Mouse (Mus musculus): ENCODE results near the gene Aff1. TPM values are rescaled to one million over a fixed set of nuclear protein-coding genes. Genes with fewer than 3 reads are reported as not detected.

Aff1 gene
- polyA plus RNA-seq, 1 experiment: 7.5 TPM

DNA sequence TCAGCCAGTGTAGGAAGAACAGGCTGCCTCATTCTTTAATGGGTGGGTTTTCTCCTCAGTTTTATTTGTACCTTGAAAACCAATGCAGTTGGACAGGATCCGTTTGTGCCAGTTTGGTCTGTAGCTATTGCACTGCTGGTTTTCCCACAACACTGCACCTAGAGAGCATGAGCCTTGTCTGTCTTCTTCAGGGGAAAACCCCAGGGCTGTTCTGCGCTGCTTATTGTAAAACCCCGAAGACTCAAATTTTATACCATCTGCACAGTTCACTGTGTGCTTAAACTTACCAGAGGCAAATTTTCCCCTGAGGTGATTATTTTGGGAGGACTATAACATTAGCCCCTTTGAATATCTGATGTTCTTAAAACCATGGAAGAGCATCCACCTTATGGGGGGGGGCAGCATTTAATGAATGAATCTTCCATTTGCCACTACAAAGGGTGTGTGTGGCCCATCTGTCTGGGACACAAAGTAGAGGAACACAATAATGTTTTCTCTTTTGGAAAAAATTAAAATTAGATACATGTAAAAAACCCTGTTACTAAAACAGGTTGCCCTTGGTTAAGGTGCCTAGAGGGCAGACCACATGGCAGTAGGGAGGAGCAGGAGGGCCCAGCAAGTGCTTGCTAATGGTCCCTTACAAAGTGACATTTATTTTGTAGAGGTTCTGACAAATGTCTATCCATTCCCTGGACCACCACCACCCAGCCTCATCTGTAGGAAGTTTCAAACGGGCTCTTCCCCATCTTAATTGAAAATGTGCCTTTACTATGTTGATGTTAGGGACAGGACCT is 160.8 kb downstream of the Aff1 start:
- 79% methylated on average over 4 of the region's 4 CpGs for WGBS
- no peak for DNase-seq (ENCODE audit: low read depth, low spot score)

DNA sequence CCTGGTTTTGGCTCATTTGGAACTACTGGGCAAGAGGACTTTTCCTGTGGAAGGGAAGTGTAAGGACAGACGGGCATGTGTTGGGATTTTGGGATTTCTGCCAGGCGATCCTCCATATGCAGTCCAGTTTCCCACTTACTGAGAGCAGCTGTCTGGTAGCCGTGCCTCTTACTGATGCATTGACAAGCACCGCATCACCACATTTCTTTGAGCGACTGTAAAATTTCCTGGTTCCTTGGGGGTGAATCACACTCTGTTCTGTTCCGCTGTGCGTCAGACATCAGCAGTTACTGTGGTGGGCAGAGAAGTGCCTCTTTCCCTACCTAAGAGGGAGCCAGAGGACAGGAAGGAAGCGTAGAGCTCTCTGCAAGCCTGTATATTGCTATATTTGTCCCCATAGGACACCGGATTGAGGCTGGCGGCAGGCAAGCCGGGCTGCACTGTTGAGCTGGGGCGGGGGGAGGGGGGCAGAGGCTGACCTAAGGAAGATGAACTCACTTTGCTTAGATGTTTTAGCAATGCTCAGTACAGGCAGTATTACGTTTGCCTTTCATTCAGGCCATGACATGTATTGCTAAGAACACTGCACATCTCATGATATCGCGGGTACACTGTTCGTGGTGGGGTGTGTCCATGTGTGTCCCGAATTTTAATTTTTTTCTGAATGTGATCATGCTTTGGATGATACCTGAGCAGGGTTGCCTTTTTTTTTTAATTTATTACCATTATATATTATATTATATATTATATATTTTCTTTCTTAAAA is 162.1 kb downstream of the Aff1 start:
- 74% methylated on average over 17 of the region's 17 CpGs for WGBS
- DNase-seq (ENCODE audit: low read depth, low spot score): no peak

DNA sequence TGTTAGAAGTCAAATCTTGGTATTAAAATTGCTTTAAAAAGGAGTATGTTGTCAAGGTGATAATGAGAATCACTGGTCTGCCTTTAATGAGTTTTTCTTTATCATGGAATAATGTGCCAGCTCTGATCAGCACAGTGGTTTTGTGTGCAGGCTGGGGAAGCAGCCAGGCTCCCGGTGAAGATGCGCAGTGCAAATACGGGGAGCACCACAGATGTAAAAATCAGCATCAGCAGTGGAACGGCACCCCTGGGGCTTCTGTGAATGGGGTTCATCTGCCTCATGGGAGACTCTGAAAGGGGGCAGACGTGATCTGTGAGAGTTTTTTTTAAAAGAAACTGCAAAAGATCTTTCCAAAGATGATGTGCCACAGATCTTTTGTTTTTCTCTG is 162.6 kb downstream of the Aff1 start:
- WGBS: 92% methylated on average over 5 of the region's 5 CpGs

DNA sequence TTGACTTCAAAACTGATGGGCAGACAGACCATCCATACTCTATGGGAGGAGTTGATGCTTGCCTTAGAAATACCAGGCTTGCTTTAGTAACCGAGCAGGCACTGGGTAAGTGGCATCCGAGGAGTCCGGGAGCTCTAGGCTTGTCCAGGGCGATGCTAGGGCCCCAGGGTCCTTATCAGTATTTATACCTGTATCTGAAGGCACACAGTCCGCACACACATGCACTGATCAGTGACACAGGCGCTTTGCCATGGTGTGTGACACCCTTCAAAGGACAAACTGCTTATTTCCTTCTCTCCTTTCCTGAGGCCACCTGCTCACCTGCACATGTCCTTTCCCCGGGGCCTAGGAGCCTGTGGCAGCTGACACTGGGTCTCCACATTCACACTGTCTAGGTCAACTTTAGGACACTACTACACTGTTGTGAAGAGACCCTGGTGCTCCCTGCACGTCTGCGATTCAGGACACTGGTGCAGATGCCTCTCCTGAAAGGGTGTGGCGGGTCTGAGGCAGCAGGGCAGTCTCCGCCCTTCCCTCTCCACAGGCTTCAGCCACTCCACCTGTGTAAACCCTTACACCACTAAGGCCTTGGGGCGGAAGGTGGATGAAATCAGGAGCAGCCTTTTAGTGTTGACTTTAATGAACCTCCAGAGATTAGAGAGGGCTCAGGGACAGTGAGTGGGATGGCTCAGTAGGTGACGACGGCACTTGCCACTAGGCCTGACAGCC is 163.5 kb downstream of the Aff1 start:
- peak; percentile 24 for DNase-seq (ENCODE audit: low read depth, low spot score)
- 43% methylated on average over 14 of the region's 14 CpGs for WGBS

More for the DNA sequence above, 162.6 kb downstream of the Aff1 start:
- DNase-seq (ENCODE audit: low read depth, low spot score): no peak

DNA sequence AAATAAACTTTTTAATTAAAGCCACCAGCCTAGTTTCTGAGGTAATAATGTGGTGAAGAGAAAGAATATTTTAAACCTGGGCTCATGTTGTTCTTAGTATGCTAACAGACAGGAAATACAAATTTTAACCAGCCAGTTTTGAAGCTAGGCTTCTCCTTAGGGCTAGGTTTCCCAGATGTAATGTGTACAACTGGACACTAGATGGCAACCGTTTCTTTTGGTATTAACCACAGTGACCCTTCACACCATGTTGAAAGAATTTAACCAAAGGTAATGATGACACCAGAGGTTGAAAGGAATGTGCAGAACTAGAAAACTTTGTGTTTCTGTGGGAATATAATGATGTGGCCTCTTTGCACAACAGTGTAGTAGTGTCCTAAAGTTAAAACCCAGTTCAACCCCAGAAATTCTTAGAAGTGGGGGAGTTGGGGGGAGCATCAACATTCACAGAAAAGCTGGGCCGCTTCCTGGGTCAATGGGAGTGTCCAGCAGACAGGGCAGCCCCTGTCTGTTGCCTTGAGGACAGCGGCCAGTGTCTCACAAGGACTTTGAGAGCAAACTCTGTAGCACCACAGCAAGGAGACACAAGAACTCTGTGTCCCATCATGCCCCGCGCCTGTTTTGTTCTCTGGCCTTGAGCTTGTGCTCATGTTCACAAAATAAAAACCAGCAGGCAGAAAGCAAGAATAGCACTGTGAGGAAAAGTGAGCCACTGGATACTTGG is 164.3 kb downstream of the Aff1 start:
- DNase-seq (ENCODE audit: low read depth, low spot score): peak; percentile 21
- 62% methylated on average over 5 of the region's 5 CpGs for WGBS

DNA sequence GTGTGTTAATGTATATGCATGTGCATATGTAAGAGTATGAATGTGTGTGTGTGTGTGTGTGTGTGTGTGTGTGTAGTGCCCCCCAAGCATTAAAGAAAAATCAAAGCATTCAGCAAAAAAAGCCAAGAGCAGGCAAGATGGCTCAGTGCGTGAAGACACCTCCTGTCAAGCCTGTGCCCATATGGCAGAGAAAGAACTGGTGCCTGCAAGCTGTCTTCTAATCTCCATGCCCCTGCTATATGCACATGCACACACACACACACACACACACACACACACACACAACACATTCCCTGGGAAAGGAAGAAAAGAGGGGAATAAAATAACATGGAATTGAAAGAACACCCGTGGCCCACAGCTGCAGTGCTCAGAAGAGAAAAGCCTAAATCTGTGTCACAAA is 165.0 kb downstream of the Aff1 start:
- WGBS: 83% methylated on average over 2 of the region's 2 CpGs
- no peak for DNase-seq (ENCODE audit: low read depth, low spot score)

DNA sequence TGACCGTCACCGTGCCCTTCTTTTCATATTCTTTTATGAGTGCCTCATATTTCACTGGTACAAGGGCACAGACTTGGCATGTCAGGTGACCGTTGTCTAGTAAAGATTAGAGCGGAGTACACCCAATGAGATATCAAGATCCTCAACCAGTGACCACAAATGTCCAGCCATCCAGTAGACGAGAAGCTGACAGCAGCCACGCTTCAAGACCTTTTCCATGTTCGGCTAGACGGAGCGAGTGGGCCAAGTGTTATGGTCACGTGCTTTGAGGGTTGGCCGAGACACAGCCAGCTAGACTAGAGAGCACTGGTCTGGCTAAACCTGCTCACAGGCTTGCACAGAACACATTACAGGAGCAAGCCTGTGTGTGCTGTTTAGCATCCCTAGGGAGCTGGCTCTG is 168.4 kb downstream of the Aff1 start:
- 91% methylated on average over 11 of the region's 11 CpGs for WGBS
- no peak for DNase-seq (ENCODE audit: low read depth, low spot score)

DNA sequence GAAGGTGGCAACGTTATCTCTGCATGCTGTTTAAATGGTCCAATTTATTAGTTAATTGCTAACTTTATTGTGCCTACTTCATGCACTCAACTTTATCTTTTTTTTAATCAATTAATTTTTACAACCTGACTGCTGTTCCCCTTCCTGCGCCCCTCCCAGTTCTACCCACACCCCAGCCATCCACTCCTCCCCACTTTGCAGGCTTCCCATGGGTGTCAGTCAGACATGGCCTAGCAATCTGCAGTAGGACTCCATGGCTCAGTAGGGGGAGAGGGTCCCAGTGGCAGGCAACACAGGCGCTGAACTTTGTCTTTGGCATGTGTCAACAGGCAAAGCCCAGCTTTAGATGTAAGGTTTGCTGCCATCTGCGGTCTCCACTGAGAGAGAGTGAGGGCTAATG is 171.6 kb downstream of the Aff1 start:
- no peak for DNase-seq (ENCODE audit: low read depth, low spot score)
- 80% methylated on average over 4 of the region's 4 CpGs for WGBS

DNA sequence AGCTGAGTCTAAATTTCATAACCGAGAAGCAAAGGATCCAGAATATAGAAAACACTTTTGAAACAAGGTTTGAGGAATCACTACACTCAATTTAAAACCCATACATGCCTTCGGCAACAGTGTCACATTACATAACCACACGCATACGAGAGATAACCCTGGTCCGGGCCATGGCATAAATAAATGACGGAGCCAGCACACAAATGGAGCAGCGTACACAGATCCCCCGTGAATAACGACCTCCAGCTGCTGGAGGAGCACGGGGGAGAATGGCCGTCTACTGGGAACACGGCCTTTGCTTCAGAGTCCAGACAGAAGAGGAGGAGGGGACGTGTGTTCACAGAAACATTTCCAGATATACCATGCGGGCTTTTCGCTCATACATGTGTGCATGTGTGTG is 197.6 kb downstream of the Aff1 start:
- no peak for DNase-seq (ENCODE audit: low read depth, low spot score)
- 74% methylated on average over 15 of the region's 15 CpGs for WGBS

DNA sequence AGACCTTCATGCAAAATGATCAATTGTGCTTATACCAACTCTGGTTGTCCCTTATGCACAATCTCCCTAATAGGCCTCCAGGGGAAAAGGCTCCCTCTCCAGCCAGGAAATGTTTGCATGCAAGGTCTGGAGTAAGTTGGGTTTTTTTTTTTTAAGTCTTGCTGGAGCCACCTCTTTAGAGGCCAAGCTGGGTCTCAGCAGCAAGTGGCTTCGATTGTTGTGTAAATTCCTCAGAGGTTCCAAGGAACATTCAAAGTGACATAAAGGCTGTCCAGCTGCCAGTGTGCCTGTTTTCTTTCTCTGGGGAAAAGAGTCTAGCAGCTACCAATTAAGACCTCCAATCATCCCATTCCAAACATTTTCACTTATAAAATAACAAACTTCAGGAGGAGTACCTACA is 206.1 kb downstream of the Aff1 start:
- no peak for DNase-seq (ENCODE audit: low read depth, low spot score)
- 29% methylated on average over 1 of the region's 1 CpGs for WGBS

Other genes starting within 250 kb of the Aff1 start
- gene Slc10a6, start 63.0 kb upstream of the Aff1 start, polyA plus RNA-seq (2012; rRNA removed): 1.4 and 1.8 TPM in 2 replicates
- 0.11 TPM in 1 of 2 replicates, not detected in the other for gene 1700016H13Rik, start 36.4 kb upstream of the Aff1 start, polyA plus RNA-seq (2012; rRNA removed)
- gene Klhl8, start 218.9 kb downstream of the Aff1 start, polyA plus RNA-seq (2012; rRNA removed): 2.4 and 2.5 TPM in 2 replicates

Measured in large intestine, adult 2 months (tissue).